Mouse (Mus musculus): ENCODE measurements around the gene Ubxn11. TPM values are rescaled to one million over a fixed set of nuclear protein-coding genes. Genes with fewer than 3 reads are reported as not detected.

Gene Ubxn11
- 9.3 and 11.4 TPM in 2 replicates for polyA plus RNA-seq (2015; fragmentation: Nextera tagmentation; extraction: Ambion mirVana)

- no peaks in the 10 kb centered on the region for H3K36me3 ChIP-seq
- peaks cover 8% of the 10 kb centered on the region for H3K4me1 ChIP-seq (replicated peaks)
- no peaks in the 10 kb centered on the region for H3K9me3 ChIP-seq
- peak within 1 kb of the TSS; percentile 75 for H3K4me3 ChIP-seq (replicated peaks)
- H3K27ac ChIP-seq = 0 out of 2 replicates have a peak within 1 kb of the TSS, but pooled peaks have one; percentile 49
- WGBS = 16% methylated on average over 34 of the region's 34 CpGs
- peak within 1 kb of the TSS; percentile 70 for H3K9ac ChIP-seq (replicated peaks)
- ATAC-seq = peak; percentile 99
- H3K4me2 ChIP-seq (replicated peaks) = peak within 1 kb of the TSS; percentile 63
- no peaks in the 10 kb centered on the region for H3K27me3 ChIP-seq
These were observed at the start of gene Ubxn11 for GRCm38 (mm10) chr4:134101979-134102741. Ubxn11 (plus strand) TSS chr4:134102570.

GRCm38 (mm10) chr4:134053538-134053937, 48.8 kb upstream of the Ubxn11 start, which contains the start of gene Zfp683:
Zfp683 (plus strand) TSS chr4:134053838.
- Histone ChIP-seq H3K36me3 (no peaks in the 10 kb centered on the region), H3K27me3 (no peaks in the 10 kb centered on the region), H3K4me1 (replicated peaks) (peaks cover 7% of the 10 kb centered on the region), H3K4me3 (replicated peaks) (no peak within 1 kb of the TSS), H3K4me2 (replicated peaks) (no peak within 1 kb of the TSS), H3K9ac (replicated peaks) (no peak within 1 kb of the TSS), H3K9me3 (no peaks in the 10 kb centered on the region), H3K27ac (no peak within 1 kb of the TSS)
- ATAC-seq = no peak
- WGBS = 82% methylated on average over 3 of the region's 3 CpGs

GRCm38 (mm10) chr4:134058166-134058715, 44.1 kb upstream of the Ubxn11 start:
- Histone ChIP-seq H3K9ac (replicated peaks) (no peak overlapping the region), H3K27me3 (0 out of 2 replicates have a peak, but pooled peaks cover 8% of the 10 kb centered on the region), H3K4me3 (replicated peaks) (no peak overlapping the region), H3K9me3 (no peaks in the 10 kb centered on the region), H3K4me2 (replicated peaks) (no peak overlapping the region), H3K4me1 (replicated peaks) (no peaks in the 10 kb centered on the region), H3K36me3 (no peaks in the 10 kb centered on the region), H3K27ac (no peak overlapping the region)
- WGBS = 30% methylated on average over 14 of the region's 14 CpGs
- ATAC-seq = no peak

- Histone ChIP-seq H3K9me3 (no peaks in the 10 kb centered on the region), H3K27ac (no peak overlapping the region), H3K27me3 (0 out of 2 replicates have a peak, but pooled peaks cover 8% of the 10 kb centered on the region), H3K4me2 (replicated peaks) (no peak overlapping the region), H3K4me3 (replicated peaks) (no peak overlapping the region), H3K9ac (replicated peaks) (no peak overlapping the region), H3K36me3 (no peaks in the 10 kb centered on the region), H3K4me1 (replicated peaks) (no peaks in the 10 kb centered on the region)
- WGBS = 88% methylated on average over 6 of the region's 6 CpGs
- ATAC-seq = no peak
These were observed 43.5 kb upstream of the Ubxn11 start for GRCm38 (mm10) chr4:134058908-134059307.

DNA sequence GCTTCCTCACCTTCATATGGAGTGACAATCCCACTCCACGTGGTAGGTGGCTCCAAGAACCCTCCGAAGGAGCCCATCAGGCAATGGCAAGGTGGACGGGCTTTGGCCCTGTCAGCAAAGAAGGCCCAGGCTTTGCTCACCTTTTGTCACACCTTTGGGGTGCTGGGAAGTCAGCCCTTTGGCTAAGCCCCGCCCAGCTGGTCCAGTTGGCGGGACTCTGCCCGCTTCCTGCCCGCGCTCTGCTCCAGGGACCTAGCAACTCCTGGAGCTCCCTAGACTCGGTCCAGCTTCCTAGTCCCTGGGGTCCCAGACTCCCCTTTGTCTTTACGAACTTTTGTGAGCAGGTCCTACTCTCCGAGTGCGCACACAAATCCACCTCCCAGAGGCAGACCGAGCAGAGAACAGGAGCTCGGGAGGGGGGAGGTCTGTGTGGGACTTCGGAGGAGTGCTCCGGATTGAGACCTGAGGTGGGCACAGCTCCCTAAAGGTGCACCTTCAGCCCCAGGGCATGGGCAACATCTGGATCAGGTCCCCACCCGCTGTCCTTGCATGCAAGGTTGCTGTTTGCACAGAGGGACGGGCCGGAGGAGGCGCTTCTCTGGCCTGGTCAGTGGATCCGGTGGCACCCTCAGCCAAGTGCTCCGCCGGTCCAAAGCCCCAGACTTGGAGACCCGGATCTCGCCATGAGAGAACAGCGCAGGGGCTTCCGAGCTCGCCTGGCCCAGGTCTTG, 42.1 kb upstream of the Ubxn11 start, which contains the start of gene Crybg2:
Gene Crybg2 (plus strand): TSS at position 681 of the 731 bp plus-strand sequence.
- no peak for ATAC-seq
- Histone ChIP-seq H3K36me3 (no peaks in the 10 kb centered on the region), H3K9me3 (no peaks in the 10 kb centered on the region), H3K4me2 (replicated peaks) (no peak within 1 kb of the TSS), H3K27me3 (peaks cover 15% of the 10 kb centered on the region), H3K4me3 (replicated peaks) (no peak within 1 kb of the TSS), H3K27ac (no peak within 1 kb of the TSS), H3K4me1 (replicated peaks) (no peaks in the 10 kb centered on the region), H3K9ac (replicated peaks) (no peak within 1 kb of the TSS)
- 49% methylated on average over 28 of the region's 28 CpGs for WGBS

DNA sequence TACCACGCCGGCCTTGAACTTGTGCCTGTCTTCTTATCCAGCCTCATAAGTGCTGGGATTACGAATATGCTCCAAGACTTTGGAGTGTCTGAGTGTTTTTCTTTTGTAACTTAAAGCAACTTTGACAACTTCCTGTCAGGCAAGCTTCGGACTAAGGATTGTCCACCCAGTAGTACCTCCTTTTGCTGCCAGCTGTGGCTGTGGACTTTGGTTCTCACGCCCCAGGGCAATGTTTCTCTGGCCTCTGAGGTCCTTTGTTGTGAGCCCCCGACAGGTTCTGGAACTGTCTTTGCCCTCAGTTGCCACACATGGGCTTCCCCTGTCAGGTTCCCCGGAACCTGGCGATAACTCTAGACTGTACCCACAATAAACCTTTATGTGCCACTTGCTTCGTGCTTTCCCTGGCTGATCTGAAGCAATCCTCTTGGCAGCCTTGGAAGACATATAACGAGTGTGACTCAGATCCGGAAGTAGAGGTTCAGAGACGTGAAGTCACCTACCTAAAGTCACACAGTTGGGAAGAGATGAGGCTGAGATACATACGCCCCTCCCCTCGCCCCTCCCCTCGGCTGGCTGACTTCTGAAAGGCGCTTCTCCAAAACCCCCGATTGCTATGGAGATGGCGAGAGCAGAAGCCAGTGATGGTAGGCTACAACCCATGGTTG, 41.1 kb upstream of the Ubxn11 start:
- ATAC-seq = no peak
- no peak overlapping the region for H3K27ac ChIP-seq
- WGBS = 63% methylated on average over 18 of the region's 18 CpGs

DNA sequence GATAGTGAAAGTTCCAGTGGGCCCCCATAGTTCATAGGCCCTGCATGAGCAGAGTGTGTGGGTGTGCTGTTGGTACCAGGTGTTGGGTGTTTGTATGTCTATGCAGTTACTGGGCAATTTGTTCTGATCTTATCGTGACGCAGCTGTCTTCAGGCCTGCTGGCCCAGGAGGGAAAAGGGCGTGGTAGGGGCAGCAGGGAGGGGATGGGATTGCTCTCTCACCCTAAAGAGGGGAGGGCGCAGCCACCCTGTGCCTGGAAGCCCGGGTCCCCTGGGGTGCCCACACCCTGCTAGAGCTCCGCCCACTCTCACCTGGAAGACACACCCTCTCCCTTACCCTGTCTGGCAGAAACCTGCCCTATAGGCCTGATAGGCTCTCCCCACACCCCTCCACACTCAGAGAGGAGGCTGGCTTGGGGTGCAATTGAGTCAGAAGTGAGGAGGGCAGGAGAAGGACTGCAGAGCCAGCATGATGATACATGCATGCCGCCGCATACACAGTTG, 40.4 kb upstream of the Ubxn11 start:
- no peaks in the 10 kb centered on the region for H3K9me3 ChIP-seq
- H3K4me2 ChIP-seq (replicated peaks) = no peak overlapping the region
- ATAC-seq = no peak
- H3K9ac ChIP-seq (replicated peaks) = no peak overlapping the region
- H3K27me3 ChIP-seq = peaks cover 23% of the 10 kb centered on the region
- no peaks in the 10 kb centered on the region for H3K4me1 ChIP-seq (replicated peaks)
- 62% methylated on average over 8 of the region's 8 CpGs for WGBS
- no peaks in the 10 kb centered on the region for H3K36me3 ChIP-seq
- H3K4me3 ChIP-seq (replicated peaks) = no peak overlapping the region
- no peak overlapping the region for H3K27ac ChIP-seq

More for the DNA sequence above, 41.1 kb upstream of the Ubxn11 start:
- H3K36me3 ChIP-seq = no peaks in the 10 kb centered on the region
- H3K9ac ChIP-seq (replicated peaks) = no peak overlapping the region
- H3K27me3 ChIP-seq = peaks cover 22% of the 10 kb centered on the region
- no peaks in the 10 kb centered on the region for H3K4me1 ChIP-seq (replicated peaks)
- H3K4me2 ChIP-seq (replicated peaks) = no peak overlapping the region
- H3K9me3 ChIP-seq = no peaks in the 10 kb centered on the region
- no peak overlapping the region for H3K4me3 ChIP-seq (replicated peaks)

- Histone ChIP-seq H3K36me3 (no peaks in the 10 kb centered on the region), H3K9ac (replicated peaks) (no peak overlapping the region), H3K4me1 (replicated peaks) (no peaks in the 10 kb centered on the region), H3K4me3 (replicated peaks) (no peak overlapping the region), H3K4me2 (replicated peaks) (no peak overlapping the region), H3K9me3 (no peaks in the 10 kb centered on the region), H3K27me3 (peaks cover 23% of the 10 kb centered on the region), H3K27ac (no peak overlapping the region)
- WGBS = 72% methylated on average over 8 of the region's 8 CpGs
- ATAC-seq = no peak
These were observed 39.8 kb upstream of the Ubxn11 start for GRCm38 (mm10) chr4:134062561-134062960.

GRCm38 (mm10) chr4:134065431-134066004, 36.9 kb upstream of the Ubxn11 start:
- Histone ChIP-seq H3K36me3 (no peaks in the 10 kb centered on the region), H3K9me3 (no peaks in the 10 kb centered on the region)
- 19% methylated on average over 23 of the region's 23 CpGs for WGBS

GRCm38 (mm10) chr4:134067383-134067782, 35.0 kb upstream of the Ubxn11 start:
- Histone ChIP-seq H3K27ac (no peak overlapping the region), H3K27me3 (peaks cover 15% of the 10 kb centered on the region), H3K4me2 (replicated peaks) (no peak overlapping the region), H3K4me1 (replicated peaks) (no peaks in the 10 kb centered on the region), H3K9me3 (no peaks in the 10 kb centered on the region), H3K4me3 (replicated peaks) (no peak overlapping the region), H3K36me3 (no peaks in the 10 kb centered on the region), H3K9ac (replicated peaks) (no peak overlapping the region)
- ATAC-seq = no peak
- 94% methylated on average over 8 of the region's 8 CpGs for WGBS

More at GRCm38 (mm10) chr4:134065431-134066004, 36.9 kb upstream of the Ubxn11 start:
- no peak overlapping the region for H3K27ac ChIP-seq
- H3K4me2 ChIP-seq (replicated peaks) = no peak overlapping the region
- H3K4me1 ChIP-seq (replicated peaks) = no peaks in the 10 kb centered on the region
- no peak overlapping the region; the same call in 1 of the 2 replicates for H3K9ac ChIP-seq (replicated peaks)
- H3K4me3 ChIP-seq (replicated peaks) = no peak overlapping the region
- peaks cover 17% of the 10 kb centered on the region for H3K27me3 ChIP-seq
- ATAC-seq = no peak

- Histone ChIP-seq H3K9ac (replicated peaks) (no peak overlapping the region), H3K36me3 (no peaks in the 10 kb centered on the region), H3K4me1 (replicated peaks) (no peaks in the 10 kb centered on the region), H3K27me3 (peaks cover 15% of the 10 kb centered on the region), H3K4me3 (replicated peaks) (no peak overlapping the region), H3K9me3 (no peaks in the 10 kb centered on the region), H3K4me2 (replicated peaks) (no peak overlapping the region), H3K27ac (no peak overlapping the region)
- 78% methylated on average over 7 of the region's 7 CpGs for WGBS
- no peak for ATAC-seq
These were observed 34.4 kb upstream of the Ubxn11 start for GRCm38 (mm10) chr4:134067833-134068544.

Data from midbrain, embryonic 13.5 days (tissue).